Mouse (Mus musculus): ENCODE data around the gene Jph4. TPM values are rescaled to one million over a fixed set of nuclear protein-coding genes. Genes with fewer than 3 reads are reported as not detected.

Jph4 gene
- polyA plus RNA-seq, 1 experiment = 0.45 TPM

- DNase-seq (ENCODE audit: low read depth) = no peak
Measured at GRCm38 (mm10) chr14:55064481-55065370, 52.0 kb downstream of the Jph4 start.

- no peak for DNase-seq (ENCODE audit: low read depth)
Measured at GRCm38 (mm10) chr14:55063581-55064381, 53.0 kb downstream of the Jph4 start.

- no peak for DNase-seq (ENCODE audit: low read depth)
Measured at GRCm38 (mm10) chr14:55063117-55063516, 53.6 kb downstream of the Jph4 start.

GRCm38 (mm10) chr14:55062626-55063025 lies 54.1 kb downstream of the Jph4 start:
- no peak for DNase-seq (ENCODE audit: low read depth)

GRCm38 (mm10) chr14:55061845-55062244 lies 54.9 kb downstream of the Jph4 start:
- no peak for DNase-seq (ENCODE audit: low read depth)

GRCm38 (mm10) chr14:55059931-55060330 lies 56.8 kb downstream of the Jph4 start:
- no peak for DNase-seq (ENCODE audit: low read depth)

GRCm38 (mm10) chr14:55059009-55059408 lies 57.7 kb downstream of the Jph4 start:
- DNase-seq (ENCODE audit: low read depth) = no peak

Other genes starting within 250 kb of the Jph4 start
- gene Homez, start 246.0 kb downstream of the Jph4 start, polyA plus RNA-seq (2012; rRNA removed) = 9.1 and 10.1 TPM in 2 replicates
- gene Ppp1r3e, start 239.4 kb downstream of the Jph4 start, polyA plus RNA-seq (2012; rRNA removed) = 26.7 and 30.8 TPM in 2 replicates
- gene Bcl2l2, start 233.6 kb downstream of the Jph4 start, polyA plus RNA-seq (2012; rRNA removed) = 76.2 and 83.0 TPM in 2 replicates
- 1.4 and 4.1 TPM in 2 replicates for gene Gm20521, start 233.5 kb downstream of the Jph4 start, polyA plus RNA-seq (2012; rRNA removed)
- 185 and 205 TPM in 2 replicates for gene Pabpn1, start 224.4 kb downstream of the Jph4 start, polyA plus RNA-seq (2012; rRNA removed)
- 63.8 and 66.2 TPM in 2 replicates for gene Slc22a17, start 203.8 kb downstream of the Jph4 start, polyA plus RNA-seq (2012; rRNA removed)
- 12.1 and 13.9 TPM in 2 replicates for gene Efs, start 190.8 kb downstream of the Jph4 start, polyA plus RNA-seq (2012; rRNA removed)
- 0.11 TPM in 1 of 2 replicates, not detected in the other for gene Il25, start 184.2 kb downstream of the Jph4 start, polyA plus RNA-seq (2012; rRNA removed)
- 0.63 and 0.74 TPM in 2 replicates for gene Cmtm5, start 180.7 kb downstream of the Jph4 start, polyA plus RNA-seq (2012; rRNA removed)
- gene Myh6, start 150.0 kb downstream of the Jph4 start, polyA plus RNA-seq (2012; rRNA removed) = 0.03 TPM in 1 of 2 replicates, not detected in the other
- gene Gm17428, start 140.0 kb downstream of the Jph4 start, polyA plus RNA-seq (2012; rRNA removed) = not detected in 2 replicates
- 0.18 and 0.54 TPM in 2 replicates for gene Myh7, start 122.3 kb downstream of the Jph4 start, polyA plus RNA-seq (2012; rRNA removed)
- 12.1 and 14.6 TPM in 2 replicates for gene Ngdn, start 101.5 kb downstream of the Jph4 start, polyA plus RNA-seq (2012; rRNA removed)
- 0.69 and 1.3 TPM in 2 replicates for gene Zfhx2, start 24.6 kb downstream of the Jph4 start, polyA plus RNA-seq (2012; rRNA removed)
- gene Thtpa, start 22.2 kb downstream of the Jph4 start, polyA plus RNA-seq (2012; rRNA removed) = 9.6 and 13.0 TPM in 2 replicates
- gene Ap1g2, start 10.3 kb downstream of the Jph4 start, polyA plus RNA-seq (2012; rRNA removed) = 19.2 and 26.4 TPM in 2 replicates
- not detected in 2 replicates for gene Dhrs2, start 105.1 kb upstream of the Jph4 start, polyA plus RNA-seq (2012; rRNA removed)